Mouse (Mus musculus): ENCODE results near the gene Pcid2.
"Not testable (repeated sequence)": the region's sequence is repeated elsewhere in the genome, so short reads cannot be mapped to it uniquely, and the experiment has no call there.

Gene Pcid2

DNA sequence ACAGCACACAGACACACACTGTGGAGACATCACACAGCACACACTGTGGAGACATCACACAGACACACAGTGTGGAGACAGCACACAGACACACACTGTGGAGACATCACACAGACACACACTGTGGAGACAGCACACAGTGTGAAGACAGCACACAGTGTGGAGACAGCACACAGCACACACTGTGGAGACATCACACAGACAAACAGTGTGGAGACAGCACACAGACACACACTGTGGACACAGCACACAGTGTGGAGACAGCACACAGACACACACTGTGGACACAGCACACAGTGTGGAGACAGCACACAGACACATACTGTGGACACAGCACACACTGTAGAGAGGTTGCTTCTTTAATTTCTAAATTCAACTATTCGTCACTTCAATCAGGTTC lies 29.7 kb downstream of the Pcid2 start:
- DNase-seq: not testable (repeated sequence)

DNA sequence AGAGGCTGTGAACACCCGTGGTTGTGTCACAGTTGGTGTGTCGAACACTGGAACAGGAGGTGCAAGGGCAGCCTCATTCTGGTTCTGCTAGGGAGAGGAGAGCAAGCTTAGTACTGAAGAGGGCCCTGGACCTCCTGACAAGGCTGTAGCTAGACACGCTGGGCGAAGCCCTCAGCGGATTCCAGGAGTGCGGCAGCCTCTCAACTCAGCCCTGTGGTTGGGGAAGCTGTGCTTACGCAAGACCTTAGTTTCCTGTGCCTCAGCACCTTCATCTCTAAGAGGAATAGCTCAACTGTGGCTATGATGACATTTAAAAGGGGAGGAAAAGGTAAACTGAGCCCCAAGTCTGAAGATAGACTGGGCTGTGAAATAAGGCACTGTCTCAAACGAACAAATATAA lies 30.2 kb downstream of the Pcid2 start:
- peak; percentile 36 for DNase-seq

DNA sequence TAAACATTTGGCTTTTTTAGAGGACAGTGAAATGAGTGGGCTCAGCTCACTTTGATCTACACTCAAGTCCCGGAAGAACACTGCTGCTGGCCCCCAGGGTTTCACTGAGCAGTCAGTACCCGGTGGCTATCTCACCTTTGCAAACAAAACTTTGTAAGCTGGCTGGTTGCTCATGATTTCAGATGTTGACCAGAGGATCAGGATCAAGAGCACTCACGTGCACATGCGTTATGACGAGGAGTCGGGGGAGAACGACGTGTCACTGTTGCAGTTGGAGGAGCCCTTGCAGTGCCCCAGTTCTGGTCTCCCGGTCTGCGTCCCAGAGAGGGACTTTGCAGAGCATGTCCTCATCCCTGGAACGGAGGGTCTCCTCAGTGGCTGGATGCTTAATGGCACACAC lies 32.0 kb downstream of the Pcid2 start:
- DNase-seq: no peak

- no peak for DNase-seq
These were observed 42.1 kb downstream of the Pcid2 start for GRCm38 (mm10) chr8:13063112-13063511.

DNA sequence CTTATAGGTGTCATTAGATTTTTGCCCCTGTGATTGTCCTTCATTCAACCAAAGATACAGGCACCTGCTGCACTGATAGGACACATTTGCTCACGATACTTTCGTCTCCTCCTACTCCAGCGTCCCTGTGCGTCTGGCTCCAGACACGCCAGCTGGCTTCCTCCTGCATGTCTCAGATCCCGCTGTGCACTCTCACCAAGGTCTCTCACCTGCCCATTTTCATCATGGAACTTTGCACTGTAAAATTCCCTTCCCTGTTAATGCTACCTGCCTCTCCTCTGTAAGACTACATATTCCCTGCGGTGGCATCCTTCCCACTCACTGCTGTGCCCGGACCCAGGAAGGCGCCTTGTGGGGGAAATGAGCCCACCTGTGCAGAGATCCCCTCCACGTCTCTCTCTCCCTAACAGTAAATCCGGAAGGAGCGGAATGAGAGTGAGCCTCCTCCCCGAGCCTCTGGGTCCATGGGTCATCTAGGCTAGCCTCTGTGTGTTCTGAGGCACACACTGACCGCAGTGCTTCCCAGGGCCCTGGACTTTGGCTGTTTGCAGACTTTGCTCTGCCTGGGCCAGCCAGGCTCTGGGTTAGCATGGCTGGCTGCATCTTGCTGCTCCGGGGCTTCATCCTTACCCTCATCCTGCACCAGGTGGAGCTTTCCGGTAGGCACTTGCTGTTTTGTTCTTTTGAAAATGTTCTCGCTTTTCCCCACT lies 44.7 kb downstream of the Pcid2 start, which contains the start of gene Proz:
TSS of gene Proz (plus strand) at position 474 of the 710 bp plus-strand sequence.
- DNase-seq: no peak

- no peak for DNase-seq
These were observed 47.9 kb downstream of the Pcid2 start for GRCm38 (mm10) chr8:13057351-13057750.

DNA sequence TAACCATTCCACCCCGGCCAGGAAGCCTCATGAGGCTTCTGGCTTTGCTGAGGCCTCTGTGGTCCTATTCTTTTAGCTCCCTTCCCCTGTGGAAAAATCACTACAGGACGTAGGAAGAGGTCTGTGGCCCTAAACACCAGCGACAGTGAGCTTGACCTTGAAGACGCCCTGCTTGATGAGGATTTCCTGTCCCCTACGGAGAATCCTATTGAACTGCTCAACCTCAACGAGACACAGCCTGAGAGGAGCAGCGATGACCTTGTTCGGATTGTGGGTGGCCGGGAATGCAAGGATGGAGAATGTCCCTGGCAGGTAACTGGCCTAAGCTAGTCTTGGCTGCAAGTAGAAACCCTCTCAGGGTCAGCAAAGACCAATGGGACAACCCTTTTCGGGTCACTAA lies 54.7 kb downstream of the Pcid2 start:
- no peak for DNase-seq

- no peak for DNase-seq
These were observed 57.6 kb downstream of the Pcid2 start for GRCm38 (mm10) chr8:13047652-13048051.

- no peak for DNase-seq
These were observed 63.8 kb downstream of the Pcid2 start for GRCm38 (mm10) chr8:13041459-13041858.

GRCm38 (mm10) chr8:13039054-13039453 lies 66.2 kb downstream of the Pcid2 start:
- DNase-seq: no peak

DNA sequence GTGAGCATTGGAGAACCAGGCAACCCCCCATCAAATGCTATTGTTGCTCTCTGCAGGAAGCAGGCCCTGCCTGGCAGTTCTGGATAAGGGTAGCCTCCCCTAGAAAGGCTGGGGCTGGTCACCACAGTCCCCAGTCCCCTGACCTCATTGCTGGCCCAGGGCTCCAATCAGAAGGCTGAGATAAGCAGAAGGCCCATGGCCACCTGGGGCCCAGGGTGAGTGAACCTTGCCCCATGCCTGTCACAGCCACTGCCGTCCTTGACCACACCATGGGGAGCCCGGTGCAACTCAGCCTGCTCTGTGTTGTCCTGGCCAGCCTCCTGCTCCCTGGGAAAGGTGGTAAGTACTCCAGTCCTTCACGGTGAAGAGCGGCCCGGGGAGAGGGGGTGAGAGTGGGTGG lies 67.7 kb downstream of the Pcid2 start:
- no peak for DNase-seq

DNA sequence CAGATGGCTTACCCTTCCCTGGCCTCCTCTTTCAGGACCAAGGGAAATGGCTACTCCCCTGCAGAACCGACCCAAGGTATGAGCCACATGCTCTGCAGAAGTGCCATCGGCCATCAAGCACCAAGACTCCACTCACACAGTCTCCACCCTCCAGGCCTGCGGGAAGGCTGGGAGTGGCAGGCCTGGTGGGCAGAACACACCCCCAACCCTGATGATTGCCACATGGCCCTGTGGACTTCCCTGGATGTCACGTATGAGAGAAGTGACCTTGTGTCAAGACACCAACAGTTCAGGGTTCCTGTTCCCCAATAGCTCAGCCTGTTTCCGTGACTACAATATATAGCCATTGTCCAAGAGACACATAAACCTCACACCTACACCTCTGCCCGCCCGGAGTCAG lies 68.2 kb downstream of the Pcid2 start, which contains the start of gene F10:
TSS of gene F10 (plus strand) at position 294 of the 400 bp plus-strand sequence.
- DNase-seq: no peak

DNA sequence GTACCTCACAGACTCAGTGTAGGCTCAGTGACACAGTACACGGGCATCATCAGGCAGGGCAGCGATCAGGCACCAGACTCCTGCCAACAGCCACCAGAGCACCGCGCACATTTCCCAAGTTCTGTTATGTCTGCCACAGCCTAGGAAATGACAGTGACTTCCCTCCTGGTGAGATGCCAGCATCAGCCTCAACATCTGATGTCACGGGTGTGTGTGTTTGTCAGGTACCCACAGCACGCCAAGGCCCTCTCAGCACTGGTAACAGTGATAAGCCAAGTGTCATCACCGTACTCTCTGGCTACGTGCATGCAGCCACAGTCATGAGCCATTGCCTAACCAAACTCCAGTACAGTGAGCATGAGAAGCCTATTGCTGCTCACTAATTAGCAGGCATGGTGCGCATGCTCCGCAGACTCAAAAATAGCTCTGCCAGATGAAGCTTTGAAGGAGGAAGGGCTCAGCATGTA lies 68.9 kb downstream of the Pcid2 start:
- no peak for DNase-seq

DNA sequence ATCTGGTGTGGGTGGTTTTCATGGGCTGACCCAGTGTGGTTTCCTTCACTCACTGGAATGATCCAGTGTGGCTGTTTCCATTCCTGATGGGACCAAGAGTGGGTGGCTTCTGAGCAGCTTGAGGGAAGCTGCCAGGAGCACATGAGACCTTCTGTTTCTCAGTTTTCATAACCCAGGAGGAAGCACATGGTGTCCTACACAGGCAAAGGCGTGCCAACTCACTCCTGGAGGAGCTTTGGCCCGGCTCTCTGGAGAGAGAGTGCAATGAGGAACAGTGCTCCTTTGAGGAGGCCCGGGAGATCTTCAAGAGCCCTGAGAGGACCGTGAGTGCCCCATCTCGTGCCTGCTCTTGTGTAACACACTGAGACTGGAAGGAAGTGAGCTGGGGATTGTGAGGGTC lies 76.8 kb downstream of the Pcid2 start:
- DNase-seq: no peak

GRCm38 (mm10) chr8:13027615-13028014 lies 77.6 kb downstream of the Pcid2 start:
- no peak for DNase-seq
